Mouse (Mus musculus) liver, embryonic 14 days (tissue): Measurements from ENCODE around the gene Slco4c1. TPM values are rescaled to one million over a fixed set of nuclear protein-coding genes. Genes with fewer than 3 reads are reported as not detected.

ENCODE experiments used
- polyA plus RNA-seq: library from polyadenylated mRNA; depleted of rRNA; stranded (reverse); fragments of >200 nt; gene quantifications from 2 replicates; pipeline ENCODE4 v1.2.3, GENCODE M21; 2012; rRNA removed

The Slco4c1 gene
- 0.35 and 0.44 TPM in 2 replicates for polyA plus RNA-seq

GRCm38 (mm10) chr1:96871528-96872360, at the start of gene Slco4c1:
Gene Slco4c1 (minus strand): TSS chr1:96872171.

